Mouse (Mus musculus) lung, postnatal 0 days (tissue): ENCODE measurements around the gene Ddx50. TPM values are rescaled to one million over a fixed set of nuclear protein-coding genes. Genes with fewer than 3 reads are reported as not detected.
A peak's percentile ranks its signal among the peaks of the same experiment; 100 is the strongest.

ENCODE experiments used
- ATAC-seq: fragments of 200-750 bp; cut with Nextera tagmentation; 2 replicates; pipeline ENCODE4 v1.8.0; 2017; ENCODE audit warnings: moderate library complexity
- DNase-seq: peaks from one replicate; pipeline ENCODE4 v3.0.0-alpha.2; 2016; ENCODE audit warnings: low spot score
- H3K27ac ChIP-seq: fragments of 300-500 bp; sonication (generic); 2 replicates; pipeline ENCODE4 v1.5.1; 2014; ENCODE audit warnings: antibody characterized with exemption, mild to moderate bottlenecking, low read length, mixed read lengths
- H3K27me3 ChIP-seq: fragments of 300-500 bp; sonication (generic); replicated peaks from 2 replicates; pipeline ENCODE4 v1.6.1; 2014; ENCODE audit warnings: low read length, mixed read lengths; ENCODE audit not compliant: insufficient read depth
- H3K36me3 ChIP-seq: fragments of 300-500 bp; sonication (generic); 2 replicates; pipeline ENCODE4 v1.6.1; 2014; ENCODE audit warnings: low read length, mixed read lengths; ENCODE audit not compliant: insufficient read depth
- H3K4me1 ChIP-seq: fragments of 300-500 bp; sonication (generic); 2 replicates; pipeline ENCODE4 v1.6.1; 2014; ENCODE audit warnings: antibody characterized with exemption, low read depth, low read length, mixed read lengths; ENCODE audit not compliant: insufficient read depth
- H3K4me2 ChIP-seq: fragments of 300-500 bp; sonication (generic); replicated peaks from 2 replicates; pipeline ENCODE4 v1.6.1; 2014; ENCODE audit warnings: low read depth, mild to moderate bottlenecking, low read length, moderate library complexity, mixed read lengths
- H3K4me3 ChIP-seq: fragments of 300-500 bp; sonication (generic); 2 replicates; pipeline ENCODE4 v1.5.1; 2014; ENCODE audit warnings: low read depth, low read length
- H3K9ac ChIP-seq: fragments of 300-500 bp; sonication (generic); replicated peaks from 2 replicates; pipeline ENCODE4 v1.6.1; 2014; ENCODE audit warnings: low read depth, mild to moderate bottlenecking
- H3K9me3 ChIP-seq: fragments of 300-500 bp; sonication (generic); 2 replicates; pipeline ENCODE4 v1.6.1; 2016; ENCODE audit warnings: low read length, mixed read lengths
- CTCF ChIP-seq: IDR thresholded peaks from 2 replicates; pipeline ENCODE4 v1.5.1; 2016; ENCODE audit warnings: antibody characterized with exemption, mild to moderate bottlenecking
- EP300 ChIP-seq: IDR thresholded peaks from 2 replicates; pipeline ENCODE4 v1.6.1; 2016; ENCODE audit warnings: antibody characterized with exemption, mild to moderate bottlenecking, control low read depth
- WGBS: fragments of 180-500 bp; shearing (Covaris S2); extraction: QIAGEN DNeasy Blood & Tissue Kit; methylation state at CpG from one replicate; pipeline ENCODE4 v1.1.7; 2014; 5-methylcytosine and 5-hydroxymethylcytosine counted together
- microRNA-seq: library from miRNA; unstranded; fragments of <30 nt; microRNA quantifications from one replicate; pipeline ENCODE4, GENCODE M21; 2016
- polyA plus RNA-seq: library from polyadenylated mRNA; unstranded; fragments of >200 nt; fragmentation: Nextera tagmentation; extraction: Ambion mirVana; gene quantifications from 2 replicates; pipeline ENCODE4 v1.2.1, GENCODE M21; 2015

The Ddx50 gene
- polyA plus RNA-seq, 1 experiment from 2014 or later, result 89.9 TPM

- Histone ChIP-seq H3K36me3 (peaks cover 23% of the 10 kb centered on the region), H3K4me1 (peaks cover 10% of the 10 kb centered on the region; the same call in 1 of the 2 replicates), H3K27me3 (no peaks in the 10 kb centered on the region), H3K4me2 (peak within 1 kb of the TSS; percentile 87), H3K9ac (peak within 1 kb of the TSS; percentile 56), H3K9me3 (no peaks in the 10 kb centered on the region), H3K27ac (peak within 1 kb of the TSS; percentile 62; the same call in 1 of the 2 replicates), H3K4me3 (peak within 1 kb of the TSS; percentile 87)
- TF ChIP-seq CTCF, result no peak
- no peak for TF ChIP-seq EP300
- DNase-seq (peak; percentile 99), ATAC-seq (peak; percentile 100)
- 4% methylated on average over 32 of the region's 33 CpGs for WGBS
Measured at GRCm38 (mm10) chr10:62578338-62579100, 72.5 kb downstream of the Ddx50 start, which contains the start of gene Kif1bp. Gene Kif1bp (minus strand): TSS chr10:62578457.

GRCm38 (mm10) chr10:62577673-62578337, 73.2 kb downstream of the Ddx50 start:
- DNase-seq (peak; percentile 40), ATAC-seq (peak; percentile 79)
- Histone ChIP-seq H3K4me2 (peak overlapping the region; percentile 87), H3K9me3 (no peaks in the 10 kb centered on the region), H3K27me3 (no peaks in the 10 kb centered on the region), H3K27ac (peak overlapping the region; percentile 62; the same call in 1 of the 2 replicates), H3K36me3 (peaks cover 21% of the 10 kb centered on the region), H3K4me1 (peaks cover 10% of the 10 kb centered on the region; the same call in 1 of the 2 replicates), H3K4me3 (peak overlapping the region; percentile 87), H3K9ac (peak overlapping the region; percentile 56)
- TF ChIP-seq CTCF (peak; percentile 30; the same call in 1 of the 2 replicates), EP300 (no peak)
- WGBS, result under 1% methylated on average over 38 of the region's 54 CpGs

DNA sequence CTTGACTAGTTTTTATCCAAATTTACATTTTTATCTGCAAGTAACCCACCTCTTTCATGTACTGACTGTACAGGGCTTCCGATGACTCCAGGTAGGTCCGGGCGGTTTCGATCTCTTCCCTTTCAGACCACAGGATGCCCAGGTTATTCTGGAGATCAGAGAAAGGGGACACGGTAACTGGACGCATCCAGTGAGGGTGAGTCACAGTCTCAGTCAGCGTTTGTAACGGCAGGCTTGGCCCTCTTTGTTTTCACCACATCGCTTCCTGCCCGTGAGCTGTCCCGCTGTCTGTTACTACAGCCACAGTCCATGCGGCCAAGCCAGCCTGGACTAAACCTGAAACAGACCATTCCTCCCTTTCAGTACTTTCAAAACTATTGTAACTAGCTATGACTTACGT, 76.0 kb downstream of the Ddx50 start:
- Histone ChIP-seq H3K4me2 (no peak overlapping the region), H3K9me3 (no peaks in the 10 kb centered on the region), H3K4me1 (peaks cover 10% of the 10 kb centered on the region; the same call in 1 of the 2 replicates), H3K4me3 (no peak overlapping the region), H3K9ac (no peak overlapping the region), H3K27me3 (no peaks in the 10 kb centered on the region), H3K27ac (no peak overlapping the region), H3K36me3 (peaks cover 16% of the 10 kb centered on the region)
- TF ChIP-seq CTCF (no peak), EP300 (no peak)
- ATAC-seq (no peak), DNase-seq (no peak)
- 89% methylated on average over 13 of the region's 13 CpGs for WGBS

DNA sequence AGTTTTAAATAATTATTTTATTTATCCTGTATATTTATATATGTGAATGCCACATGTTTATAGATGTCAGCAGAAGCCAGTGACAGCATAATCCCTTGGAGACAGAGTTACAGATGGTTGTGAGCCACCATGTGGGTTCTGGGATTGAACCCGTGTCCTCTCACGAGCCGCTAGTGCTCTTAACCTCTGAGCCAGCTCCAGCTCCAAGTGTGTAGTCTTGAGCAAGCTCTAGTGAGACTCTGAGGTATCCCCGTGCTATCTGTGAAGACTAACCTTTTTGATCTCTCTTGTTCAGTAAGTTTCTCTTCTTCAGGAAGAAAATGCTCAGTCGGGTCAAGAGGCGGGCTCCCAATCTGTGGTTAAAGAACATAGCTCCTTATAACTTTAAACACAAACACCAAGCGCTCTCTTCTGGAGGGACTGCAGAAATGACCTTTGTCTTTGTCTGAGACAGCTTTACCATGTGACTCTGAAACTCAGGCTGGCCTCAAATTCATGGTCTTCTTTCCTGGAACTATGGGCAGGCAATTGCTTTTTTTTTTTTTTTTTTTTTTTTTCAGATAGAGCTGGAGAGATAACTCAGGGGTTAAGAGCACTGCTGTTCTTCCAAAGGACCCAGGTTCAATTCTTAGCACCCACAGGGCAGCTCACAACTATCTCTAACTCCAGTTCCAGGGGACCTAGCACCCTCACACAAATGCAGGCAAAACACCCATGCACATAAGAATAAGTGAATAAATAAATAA, 80.7 kb downstream of the Ddx50 start:
- Histone ChIP-seq H3K4me2 (no peak overlapping the region), H3K9ac (no peak overlapping the region), H3K4me1 (no peaks in the 10 kb centered on the region), H3K9me3 (no peaks in the 10 kb centered on the region), H3K4me3 (no peak overlapping the region), H3K36me3 (peaks cover 32% of the 10 kb centered on the region; the same call in 1 of the 2 replicates), H3K27me3 (no peaks in the 10 kb centered on the region), H3K27ac (no peak overlapping the region)
- DNase-seq (no peak), ATAC-seq (no peak)
- TF ChIP-seq CTCF, result no peak
- no peak for TF ChIP-seq EP300
- WGBS, result 89% methylated on average over 7 of the region's 7 CpGs

DNA sequence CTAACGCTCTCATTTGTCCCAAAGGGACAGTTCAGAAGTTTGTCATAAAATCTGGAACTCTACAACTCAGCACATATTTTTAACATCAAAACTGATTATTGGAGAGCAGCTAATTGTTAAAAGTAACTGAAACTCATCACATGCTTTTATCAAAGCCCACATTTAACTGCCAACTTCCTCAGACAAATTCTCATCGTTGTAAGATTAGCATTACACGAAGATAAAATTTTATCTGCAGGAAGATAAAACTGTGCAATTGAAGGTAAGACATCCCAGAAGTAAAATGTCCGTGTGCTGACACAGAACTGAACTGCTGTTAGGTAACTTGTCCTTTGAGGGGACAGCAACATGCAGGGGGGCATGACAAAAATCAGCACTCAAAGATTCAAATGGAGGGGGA, 82.2 kb downstream of the Ddx50 start:
- WGBS, result 84% methylated on average over 4 of the region's 4 CpGs
- Histone ChIP-seq H3K9me3 (no peaks in the 10 kb centered on the region), H3K4me1 (no peaks in the 10 kb centered on the region), H3K27ac (no peak overlapping the region), H3K9ac (no peak overlapping the region), H3K27me3 (no peaks in the 10 kb centered on the region), H3K4me3 (no peak overlapping the region), H3K4me2 (no peak overlapping the region), H3K36me3 (peaks cover 36% of the 10 kb centered on the region; the same call in 1 of the 2 replicates)
- DNase-seq (no peak), ATAC-seq (no peak)
- TF ChIP-seq CTCF (no peak), EP300 (no peak)

Small RNA genes within 50 kb of the gene (microRNA-seq; reads per million reads assigned to microRNA genes)
- gene Mir7215, result not detected

Other genes starting within 250 kb of the Ddx50 start
- gene Hkdc1, start 228.7 kb downstream of the Ddx50 start, polyA plus RNA-seq, result 6.2 and 8.1 TPM in 2 replicates
- gene 4930507D05Rik, start 201.7 kb downstream of the Ddx50 start, polyA plus RNA-seq, result 0.29 and 0.49 TPM in 2 replicates
- 9.6 and 9.8 TPM in 2 replicates for gene Supv3l1, start 201.5 kb downstream of the Ddx50 start, polyA plus RNA-seq
- gene Vps26a, start 164.4 kb downstream of the Ddx50 start, polyA plus RNA-seq, result 62.7 and 68.7 TPM in 2 replicates
- gene Srgn, start 123.8 kb downstream of the Ddx50 start, polyA plus RNA-seq, result 215 and 245 TPM in 2 replicates
- gene Kif1bp, start 72.8 kb downstream of the Ddx50 start, polyA plus RNA-seq, result 21.8 and 22.8 TPM in 2 replicates
- gene Ddx21, start 48.9 kb downstream of the Ddx50 start, polyA plus RNA-seq, result 8.2 and 9.0 TPM in 2 replicates
- 4.7 and 5.5 TPM in 2 replicates for gene Stox1, start 74.9 kb upstream of the Ddx50 start, polyA plus RNA-seq
- gene Ccar1, start 141.1 kb upstream of the Ddx50 start, polyA plus RNA-seq, result 52.7 and 53.9 TPM in 2 replicates